Mouse (Mus musculus): Measurements from ENCODE around the gene Kcnk1. TPM values are rescaled to one million over a fixed set of nuclear protein-coding genes. Genes with fewer than 3 reads are reported as not detected.

Gene Kcnk1
- polyA plus RNA-seq, 1 experiment = not detected

GRCm38 (mm10) chr8:125986999-125987589, 7.9 kb upstream of the Kcnk1 start:
- H3K27me3 ChIP-seq (ENCODE audit: control insufficient read depth, insufficient read depth, insufficient read length) = peaks cover 4% of the 10 kb centered on the region
- TF ChIP-seq CTCF (IDR thresholded peaks at IDR 0.05; ENCODE audit: control insufficient read depth, insufficient read depth, insufficient read length) (no peak), MYOD1 (IDR thresholded peaks at IDR 0.05; ENCODE audit: control insufficient read depth, insufficient read length, low read depth) (no peak), MYOG (IDR thresholded peaks at IDR 0.05; ENCODE audit: control insufficient read depth, extremely low read depth, insufficient read length) (no peak), MAX (IDR thresholded peaks at IDR 0.05) (no peak), FOSL1 (IDR thresholded peaks at IDR 0.05; ENCODE audit: insufficient read depth, low read length, poor library complexity, severe bottlenecking) (no peak), CEBPB (IDR thresholded peaks at IDR 0.05; ENCODE audit: low read depth) (no peak), USF1 (IDR thresholded peaks at IDR 0.05; ENCODE audit: low read depth) (no peak)
- H3K79me2 ChIP-seq (ENCODE audit: control insufficient read depth, insufficient read depth) = no peaks in the 10 kb centered on the region
- no peaks in the 10 kb centered on the region for H3K79me3 ChIP-seq (ENCODE audit: low read depth)
- no peak overlapping the region for H3ac ChIP-seq (ENCODE audit: control insufficient read depth, insufficient read length, low read depth)
- no peaks in the 10 kb centered on the region for H3K36me3 ChIP-seq (ENCODE audit: control insufficient read depth, insufficient read depth)
- H3K4me3 ChIP-seq (ENCODE audit: insufficient read depth, poor library complexity, severe bottlenecking) = no peak overlapping the region

GRCm38 (mm10) chr8:125987996-125988395, 7.0 kb upstream of the Kcnk1 start:
- peaks cover 13% of the 10 kb centered on the region for H3K27me3 ChIP-seq (ENCODE audit: control insufficient read depth, insufficient read depth, insufficient read length)
- no peaks in the 10 kb centered on the region for H3K79me2 ChIP-seq (ENCODE audit: control insufficient read depth, insufficient read depth)
- H3K79me3 ChIP-seq (ENCODE audit: low read depth) = no peaks in the 10 kb centered on the region
- H3K36me3 ChIP-seq (ENCODE audit: control insufficient read depth, insufficient read depth) = no peaks in the 10 kb centered on the region
- H3K4me3 ChIP-seq (ENCODE audit: insufficient read depth, poor library complexity, severe bottlenecking) = no peak overlapping the region
- no peak overlapping the region for H3ac ChIP-seq (ENCODE audit: control insufficient read depth, insufficient read length, low read depth)
- TF ChIP-seq FOSL1 (IDR thresholded peaks at IDR 0.05; ENCODE audit: insufficient read depth, low read length, poor library complexity, severe bottlenecking) (no peak), USF1 (IDR thresholded peaks at IDR 0.05; ENCODE audit: low read depth) (no peak), CTCF (IDR thresholded peaks at IDR 0.05; ENCODE audit: control insufficient read depth, insufficient read depth, insufficient read length) (no peak), MYOD1 (IDR thresholded peaks at IDR 0.05; ENCODE audit: control insufficient read depth, insufficient read length, low read depth) (no peak), CEBPB (IDR thresholded peaks at IDR 0.05; ENCODE audit: low read depth) (no peak), MAX (IDR thresholded peaks at IDR 0.05) (no peak), MYOG (IDR thresholded peaks at IDR 0.05; ENCODE audit: control insufficient read depth, extremely low read depth, insufficient read length) (no peak)

- no peak overlapping the region for H3ac ChIP-seq (ENCODE audit: control insufficient read depth, insufficient read length, low read depth)
- no peaks in the 10 kb centered on the region for H3K36me3 ChIP-seq (ENCODE audit: control insufficient read depth, insufficient read depth)
- no peak overlapping the region for H3K4me3 ChIP-seq (ENCODE audit: insufficient read depth, poor library complexity, severe bottlenecking)
- H3K27me3 ChIP-seq (ENCODE audit: control insufficient read depth, insufficient read depth, insufficient read length) = peaks cover 41% of the 10 kb centered on the region
- TF ChIP-seq CTCF (IDR thresholded peaks at IDR 0.05; ENCODE audit: control insufficient read depth, insufficient read depth, insufficient read length) (no peak), MYOG (IDR thresholded peaks at IDR 0.05; ENCODE audit: control insufficient read depth, extremely low read depth, insufficient read length) (no peak), FOSL1 (IDR thresholded peaks at IDR 0.05; ENCODE audit: insufficient read depth, low read length, poor library complexity, severe bottlenecking) (no peak), MAX (IDR thresholded peaks at IDR 0.05) (no peak), CEBPB (IDR thresholded peaks at IDR 0.05; ENCODE audit: low read depth) (no peak), USF1 (IDR thresholded peaks at IDR 0.05; ENCODE audit: low read depth) (no peak), MYOD1 (IDR thresholded peaks at IDR 0.05; ENCODE audit: control insufficient read depth, insufficient read length, low read depth) (no peak)
- no peaks in the 10 kb centered on the region for H3K79me3 ChIP-seq (ENCODE audit: low read depth)
- no peaks in the 10 kb centered on the region for H3K79me2 ChIP-seq (ENCODE audit: control insufficient read depth, insufficient read depth)
Measured at GRCm38 (mm10) chr8:125993636-125994035, 1.3 kb upstream of the Kcnk1 start.

DNA sequence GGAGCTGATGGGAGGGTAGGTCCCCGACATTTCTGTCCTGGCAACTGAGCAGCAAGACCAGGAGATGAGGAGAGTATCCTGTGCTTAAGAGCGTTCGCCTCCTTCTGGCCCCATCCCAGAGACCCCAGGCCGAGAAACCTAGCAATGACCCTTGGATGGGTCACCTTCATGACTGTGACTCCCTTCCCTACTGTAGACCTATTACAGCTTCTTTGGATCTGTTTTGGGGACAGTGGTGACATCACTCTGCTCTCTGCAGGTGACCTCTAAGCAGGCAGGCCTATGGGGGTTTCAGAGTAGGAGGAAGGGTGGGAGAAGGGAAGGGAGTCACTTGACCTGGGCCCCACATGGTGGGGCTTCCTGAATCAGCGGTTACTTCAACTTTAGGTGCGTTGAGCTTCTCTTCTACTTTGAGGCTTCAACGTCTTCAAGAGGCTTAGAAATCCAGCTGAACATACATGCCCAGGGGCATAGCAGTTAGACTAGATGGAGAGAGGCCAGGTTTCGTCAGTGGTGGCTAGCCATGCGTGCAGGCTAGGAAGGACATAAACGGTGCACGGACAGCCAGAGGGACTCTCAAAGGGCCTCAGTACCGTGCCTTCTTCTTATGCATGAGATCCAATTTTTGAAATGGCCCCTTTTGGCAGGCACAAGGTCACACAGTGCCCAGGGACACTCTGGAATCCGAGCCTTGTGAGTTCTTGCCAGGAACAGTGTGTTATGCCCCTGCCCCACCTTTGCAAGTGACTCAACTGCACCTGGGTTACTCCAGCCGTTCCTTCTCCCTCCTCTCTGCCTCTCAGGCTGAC, 1.3 kb downstream of the Kcnk1 start:
- TF ChIP-seq MYOD1 (IDR thresholded peaks at IDR 0.05; ENCODE audit: control insufficient read depth, insufficient read length, low read depth) = no peak
- TF ChIP-seq FOSL1 (IDR thresholded peaks at IDR 0.05; ENCODE audit: insufficient read depth, low read length, poor library complexity, severe bottlenecking) = no peak
- TF ChIP-seq USF1 (IDR thresholded peaks at IDR 0.05; ENCODE audit: low read depth) = no peak
- no peak for TF ChIP-seq CTCF (IDR thresholded peaks at IDR 0.05; ENCODE audit: control insufficient read depth, insufficient read depth, insufficient read length)
- TF ChIP-seq CEBPB (IDR thresholded peaks at IDR 0.05; ENCODE audit: low read depth) = no peak
- TF ChIP-seq MYOG (IDR thresholded peaks at IDR 0.05; ENCODE audit: control insufficient read depth, extremely low read depth, insufficient read length) = no peak
- no peak for TF ChIP-seq MAX (IDR thresholded peaks at IDR 0.05)
- Histone ChIP-seq H3K27me3 (ENCODE audit: control insufficient read depth, insufficient read depth, insufficient read length) (peaks cover 42% of the 10 kb centered on the region), H3K79me3 (ENCODE audit: low read depth) (no peaks in the 10 kb centered on the region), H3K79me2 (ENCODE audit: control insufficient read depth, insufficient read depth) (no peaks in the 10 kb centered on the region), H3K4me3 (ENCODE audit: insufficient read depth, poor library complexity, severe bottlenecking) (no peak overlapping the region), H3ac (ENCODE audit: control insufficient read depth, insufficient read length, low read depth) (no peak overlapping the region), H3K36me3 (ENCODE audit: control insufficient read depth, insufficient read depth) (no peaks in the 10 kb centered on the region)

- H3ac ChIP-seq (ENCODE audit: control insufficient read depth, insufficient read length, low read depth) = no peak overlapping the region
- no peak overlapping the region for H3K4me3 ChIP-seq (ENCODE audit: insufficient read depth, poor library complexity, severe bottlenecking)
- no peaks in the 10 kb centered on the region for H3K79me2 ChIP-seq (ENCODE audit: control insufficient read depth, insufficient read depth)
- H3K27me3 ChIP-seq (ENCODE audit: control insufficient read depth, insufficient read depth, insufficient read length) = peaks cover 42% of the 10 kb centered on the region
- no peaks in the 10 kb centered on the region for H3K79me3 ChIP-seq (ENCODE audit: low read depth)
- no peaks in the 10 kb centered on the region for H3K36me3 ChIP-seq (ENCODE audit: control insufficient read depth, insufficient read depth)
- no peak for TF ChIP-seq MAX (IDR thresholded peaks at IDR 0.05)
- no peak for TF ChIP-seq FOSL1 (IDR thresholded peaks at IDR 0.05; ENCODE audit: insufficient read depth, low read length, poor library complexity, severe bottlenecking)
- TF ChIP-seq CEBPB (IDR thresholded peaks at IDR 0.05; ENCODE audit: low read depth) = no peak
- TF ChIP-seq USF1 (IDR thresholded peaks at IDR 0.05; ENCODE audit: low read depth) = no peak
- TF ChIP-seq MYOD1 (IDR thresholded peaks at IDR 0.05; ENCODE audit: control insufficient read depth, insufficient read length, low read depth) = no peak
- no peak for TF ChIP-seq MYOG (IDR thresholded peaks at IDR 0.05; ENCODE audit: control insufficient read depth, extremely low read depth, insufficient read length)
- TF ChIP-seq CTCF (IDR thresholded peaks at IDR 0.05; ENCODE audit: control insufficient read depth, insufficient read depth, insufficient read length) = no peak
Measured at GRCm38 (mm10) chr8:125996980-125997379, 2.0 kb downstream of the Kcnk1 start.

Measured in C2C12 (cell line).